Mouse (Mus musculus) stomach, embryonic 15.5 days (tissue): ENCODE data around the gene Zfp217. TPM values are rescaled to one million over a fixed set of nuclear protein-coding genes. Genes with fewer than 3 reads are reported as not detected.

Source experiments
- ATAC-seq: fragments of 200-750 bp; cut with Nextera tagmentation; 2 replicates; pipeline ENCODE4 v1.8.0; 2017; ENCODE audit warnings: low read depth, moderate number of reproducible peaks, moderate TSS enrichment; ENCODE audit not compliant: insufficient read depth, low FRiP score
- H3K27ac ChIP-seq: fragments of 300-500 bp; sonication (generic); 2 replicates; pipeline ENCODE4 v1.5.1; 2015; ENCODE audit warnings: mild to moderate bottlenecking, inconsistent platforms
- H3K27me3 ChIP-seq: fragments of 300-500 bp; sonication (generic); replicated peaks from 2 replicates; pipeline ENCODE4 v1.6.1; 2015; ENCODE audit warnings: inconsistent platforms
- H3K36me3 ChIP-seq: fragments of 300-500 bp; sonication (generic); 2 replicates; pipeline ENCODE4 v1.6.1; 2015; ENCODE audit warnings: inconsistent platforms
- H3K4me1 ChIP-seq: fragments of 300-500 bp; sonication (generic); 2 replicates; pipeline ENCODE4 v1.6.1; 2015; ENCODE audit warnings: inconsistent platforms
- H3K4me2 ChIP-seq: fragments of 300-500 bp; sonication (generic); 2 replicates; pipeline ENCODE4 v1.6.1; 2015; ENCODE audit warnings: mild to moderate bottlenecking, inconsistent platforms
- H3K4me3 ChIP-seq: fragments of 300-500 bp; sonication (generic); replicated peaks from 2 replicates; pipeline ENCODE4 v1.5.1; 2015; ENCODE audit warnings: inconsistent platforms
- H3K9ac ChIP-seq: fragments of 300-500 bp; sonication (generic); 2 replicates; pipeline ENCODE4 v1.6.1; 2015; ENCODE audit warnings: inconsistent platforms
- H3K9me3 ChIP-seq: fragments of 300-500 bp; sonication (generic); 2 replicates; pipeline ENCODE4 v1.6.1; 2016; ENCODE audit warnings: inconsistent platforms
- WGBS: fragments of 180-500 bp; shearing (Covaris S2); methylation state at CpG from one replicate; pipeline ENCODE4 v1.1.7; 2015; 5-methylcytosine and 5-hydroxymethylcytosine counted together
- polyA plus RNA-seq: library from polyadenylated mRNA; unstranded; fragments of >200 nt; fragmentation: Nextera tagmentation; extraction: Ambion mirVana; gene quantifications from 2 replicates; pipeline ENCODE4 v1.2.1, GENCODE M21; 2015

The Zfp217 gene
- polyA plus RNA-seq, 1 experiment from 2014 or later: 4.0 TPM

DNA sequence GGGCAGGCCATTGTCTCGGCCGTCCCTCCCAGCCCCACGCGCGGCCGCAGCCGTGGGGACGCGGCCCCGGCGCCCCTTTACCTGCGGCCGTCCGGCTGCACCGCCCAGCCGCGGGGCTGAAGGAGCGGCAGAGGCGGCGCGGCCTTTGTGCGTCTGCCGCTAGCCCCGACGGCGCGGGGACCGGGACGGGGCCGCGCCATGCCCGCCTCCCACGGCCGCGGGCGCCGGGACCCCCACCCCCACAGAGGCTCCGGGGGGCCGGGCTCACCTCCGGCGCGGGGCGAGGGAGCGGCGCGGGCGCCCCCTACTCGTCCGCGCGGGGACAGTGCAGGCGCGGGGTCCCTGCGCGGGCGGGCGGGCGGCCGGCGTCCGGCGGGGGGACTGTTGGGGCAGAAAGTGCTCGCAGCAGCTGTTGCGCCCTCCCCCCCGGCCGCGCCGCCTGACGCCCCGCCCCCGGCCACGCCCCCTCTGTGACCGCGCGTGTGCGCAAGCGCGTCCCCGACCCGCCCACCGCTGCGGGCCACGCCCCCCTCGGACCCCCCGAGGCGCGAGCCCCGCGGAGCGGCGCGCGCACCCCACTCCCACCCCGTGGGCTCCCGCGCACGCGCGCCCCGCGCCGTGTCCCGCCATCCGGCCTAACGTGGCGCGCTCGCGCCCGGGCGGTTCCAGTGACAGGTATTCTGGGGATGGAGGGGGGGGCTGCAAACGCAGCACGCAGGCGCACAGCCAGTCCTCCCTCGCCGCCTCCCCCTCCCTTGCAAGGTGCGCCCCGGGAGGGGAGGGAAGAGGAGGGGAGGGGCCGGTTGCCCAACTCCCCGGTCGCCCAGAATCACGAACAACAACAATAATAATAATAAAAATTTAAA lies 16.9 kb downstream of the Zfp217 start:
- Histone ChIP-seq H3K4me3 (peak overlapping the region; percentile 91), H3K36me3 (no peaks in the 10 kb centered on the region), H3K9ac (peak overlapping the region; percentile 90), H3K4me2 (peak overlapping the region; percentile 56), H3K4me1 (peaks cover 39% of the 10 kb centered on the region), H3K27ac (peak overlapping the region; percentile 95), H3K27me3 (no peaks in the 10 kb centered on the region), H3K9me3 (no peaks in the 10 kb centered on the region)
- WGBS: under 1% methylated on average over 91 of the region's 122 CpGs
- ATAC-seq: peak; percentile 85

DNA sequence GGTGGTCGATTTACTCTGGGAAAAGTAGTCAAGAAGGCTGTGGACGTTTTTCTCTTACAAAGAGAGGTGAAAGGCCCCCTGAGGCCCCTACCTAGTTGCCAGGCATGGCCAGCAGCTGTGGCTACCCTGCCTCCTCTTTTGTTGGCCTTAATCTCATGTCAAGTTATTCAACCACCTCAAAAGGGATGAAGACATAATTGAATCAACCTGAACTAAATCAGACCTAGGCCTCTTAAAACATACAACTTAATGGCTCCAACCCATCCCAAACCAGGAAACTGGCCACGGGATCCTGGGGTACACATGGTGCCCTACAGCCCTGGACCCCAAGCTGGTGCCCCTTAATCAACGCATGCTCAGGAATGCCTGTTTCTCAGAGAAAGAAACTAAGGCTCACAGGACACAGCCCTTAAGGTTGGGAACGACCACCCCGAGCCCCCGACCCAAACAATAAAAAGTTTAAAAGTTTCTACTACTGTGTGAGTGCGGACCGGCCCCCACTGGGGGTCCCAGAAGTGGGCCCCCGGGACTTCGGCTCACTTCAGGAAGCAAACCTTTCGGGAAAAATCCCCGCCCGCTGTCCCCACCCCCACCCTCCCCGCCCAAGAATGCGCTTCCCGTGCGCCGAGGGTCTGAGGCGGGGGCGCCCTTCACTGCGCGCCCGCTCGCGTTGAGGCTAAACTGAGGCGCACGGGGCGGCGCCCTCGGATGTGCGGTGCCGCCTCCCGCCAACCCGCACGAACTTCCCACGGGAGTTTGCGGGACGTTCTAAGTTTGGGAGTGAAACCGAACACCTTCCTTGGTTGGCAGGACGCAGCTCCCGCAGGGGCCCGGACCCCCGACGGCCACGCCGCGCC lies 17.8 kb downstream of the Zfp217 start:
- Histone ChIP-seq H3K36me3 (no peaks in the 10 kb centered on the region), H3K9ac (peak overlapping the region; percentile 90), H3K4me1 (peaks cover 39% of the 10 kb centered on the region), H3K27ac (peak overlapping the region; percentile 95), H3K27me3 (no peaks in the 10 kb centered on the region), H3K9me3 (no peaks in the 10 kb centered on the region), H3K4me2 (peak overlapping the region; percentile 56), H3K4me3 (peak overlapping the region; percentile 91)
- peak; percentile 3; the same call in 1 of the 2 replicates for ATAC-seq
- WGBS: under 1% methylated on average over 47 of the region's 48 CpGs

DNA sequence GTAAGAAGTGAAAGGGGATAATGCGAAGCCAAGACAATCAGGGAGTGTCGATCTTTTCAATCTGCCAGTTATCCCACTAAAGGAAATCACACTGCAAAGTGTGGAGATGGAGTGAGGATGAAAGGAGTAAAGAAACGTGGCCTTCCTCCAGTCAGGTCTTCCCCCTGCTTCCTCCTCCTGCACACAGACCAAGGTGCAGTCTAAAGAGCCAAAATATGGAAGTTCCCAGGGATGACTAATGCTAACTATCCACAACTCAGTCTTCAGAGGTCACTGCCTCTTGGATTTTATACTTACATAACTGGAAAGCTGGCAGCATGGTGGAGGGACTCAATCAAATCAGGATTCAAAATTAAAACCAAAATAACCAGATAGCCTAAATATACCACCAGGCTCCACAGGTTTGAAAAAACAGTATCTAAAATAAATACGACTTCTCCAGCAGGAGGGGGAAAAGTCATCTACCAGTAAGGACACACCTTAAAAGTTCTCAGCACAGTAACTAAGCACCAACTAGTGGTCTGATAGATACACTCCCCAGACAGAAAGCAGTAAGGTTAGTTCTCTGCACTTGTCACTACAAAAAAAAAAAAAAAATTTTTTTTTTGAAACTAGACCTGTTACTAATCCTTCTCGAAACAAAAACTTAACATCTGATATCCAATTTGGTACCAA lies 18.5 kb downstream of the Zfp217 start:
- Histone ChIP-seq H3K36me3 (no peaks in the 10 kb centered on the region), H3K9me3 (no peaks in the 10 kb centered on the region), H3K4me1 (peaks cover 33% of the 10 kb centered on the region), H3K27me3 (no peaks in the 10 kb centered on the region), H3K27ac (peak overlapping the region; percentile 95), H3K9ac (peak overlapping the region; percentile 90; the same call in 1 of the 2 replicates), H3K4me3 (peak overlapping the region; percentile 91), H3K4me2 (peak overlapping the region; percentile 56)
- no peak for ATAC-seq
- 23% methylated on average over 5 of the region's 5 CpGs for WGBS

DNA sequence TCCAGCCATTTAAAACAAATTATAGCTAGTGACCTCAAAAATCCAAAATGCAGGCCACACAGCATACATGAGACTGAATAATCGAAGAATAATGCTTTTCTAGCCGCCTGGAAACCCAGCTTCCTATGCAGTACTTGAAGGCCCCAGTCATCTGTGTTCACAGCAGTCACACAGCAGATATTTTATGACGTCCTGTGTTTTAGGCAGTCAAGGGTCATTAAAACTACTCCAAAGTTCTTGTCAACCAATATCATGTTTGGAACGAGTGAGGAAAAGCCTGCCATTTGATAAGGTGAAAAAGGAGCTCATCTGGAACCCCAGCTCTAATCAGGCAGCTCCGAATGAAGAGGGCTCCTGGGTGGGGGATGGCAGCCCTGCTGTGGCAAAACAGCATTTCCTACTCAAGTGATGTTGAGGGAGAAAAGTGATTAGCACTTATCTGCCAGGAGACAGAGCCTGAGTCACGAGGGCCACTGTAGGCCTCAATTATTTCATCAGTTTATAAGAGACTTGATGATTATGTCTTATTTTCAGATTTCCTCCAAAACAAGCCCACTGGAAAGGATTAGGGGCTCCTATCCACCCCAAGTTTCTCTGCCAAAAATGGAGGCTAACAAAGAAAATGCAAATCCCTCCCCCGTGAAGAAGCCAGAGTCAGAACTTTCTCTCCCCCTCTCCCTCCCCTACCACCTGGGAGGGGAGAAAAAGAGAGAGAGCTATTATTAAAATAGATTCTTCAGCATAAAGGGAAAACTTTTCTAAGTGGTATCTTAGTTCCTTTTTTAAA lies 19.2 kb downstream of the Zfp217 start:
- Histone ChIP-seq H3K9me3 (no peaks in the 10 kb centered on the region), H3K4me2 (peak overlapping the region; percentile 56), H3K9ac (no peak overlapping the region; the same call in 1 of the 2 replicates), H3K36me3 (no peaks in the 10 kb centered on the region), H3K27ac (peak overlapping the region; percentile 95; the same call in 1 of the 2 replicates), H3K4me3 (peak overlapping the region; percentile 91; the same call in 1 of the 2 replicates), H3K27me3 (no peaks in the 10 kb centered on the region), H3K4me1 (peaks cover 31% of the 10 kb centered on the region)
- no peak for ATAC-seq
- WGBS: 32% methylated on average over 7 of the region's 7 CpGs

DNA sequence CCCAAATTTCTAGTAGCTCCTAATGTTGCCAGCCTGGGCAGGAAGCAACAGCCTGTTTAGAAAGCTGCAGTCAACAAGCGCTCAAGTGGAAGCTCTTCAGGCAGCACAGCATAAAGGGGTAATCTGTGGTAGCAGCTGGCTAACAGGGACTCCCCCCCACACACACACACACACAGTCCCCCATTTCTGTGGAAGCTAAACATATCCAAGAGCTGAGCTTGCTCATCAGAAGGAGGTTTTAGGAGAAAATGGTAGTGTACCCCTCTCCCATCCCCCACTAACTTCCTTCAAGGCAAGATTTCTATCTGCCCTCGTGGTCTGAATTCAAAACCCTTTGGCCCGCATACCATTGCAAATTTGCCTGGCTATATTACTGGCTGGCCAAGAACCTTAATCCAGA lies 20.4 kb downstream of the Zfp217 start:
- Histone ChIP-seq H3K9ac (no peak overlapping the region), H3K9me3 (no peaks in the 10 kb centered on the region), H3K4me2 (0 out of 2 replicates have a peak overlapping the region, but pooled peaks have one; percentile 2), H3K4me3 (no peak overlapping the region), H3K36me3 (no peaks in the 10 kb centered on the region), H3K4me1 (peaks cover 29% of the 10 kb centered on the region), H3K27ac (no peak overlapping the region), H3K27me3 (no peaks in the 10 kb centered on the region)
- WGBS: 58% methylated on average over 3 of the region's 3 CpGs
- no peak for ATAC-seq

DNA sequence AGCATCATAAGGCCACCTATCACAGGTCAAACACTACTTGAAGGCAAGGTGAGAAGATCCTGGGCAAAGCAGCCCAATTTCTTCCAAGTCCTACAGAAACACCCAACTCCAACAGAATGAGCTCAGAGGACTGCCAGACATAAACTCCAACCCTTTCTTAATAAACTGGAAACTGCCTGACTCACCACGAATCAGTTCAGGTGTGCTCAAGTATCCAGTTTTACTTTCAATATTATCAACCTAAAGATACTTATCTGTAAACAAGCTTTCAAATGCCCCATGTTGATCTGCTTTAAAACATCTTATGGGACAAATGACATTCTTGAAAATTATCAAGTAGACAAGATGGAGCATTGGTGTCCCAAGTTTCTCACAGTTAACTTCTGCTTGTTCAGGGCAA lies 21.6 kb downstream of the Zfp217 start:
- no peaks in the 10 kb centered on the region for H3K36me3 ChIP-seq
- ATAC-seq: no peak
- no peak overlapping the region for H3K4me2 ChIP-seq
- H3K27ac ChIP-seq: no peak overlapping the region
- peaks cover 26% of the 10 kb centered on the region for H3K4me1 ChIP-seq
- H3K27me3 ChIP-seq: no peaks in the 10 kb centered on the region
- WGBS: 62% methylated on average over 1 of the region's 1 CpGs
- H3K9ac ChIP-seq: no peak overlapping the region
- no peaks in the 10 kb centered on the region for H3K9me3 ChIP-seq
- H3K4me3 ChIP-seq: no peak overlapping the region

DNA sequence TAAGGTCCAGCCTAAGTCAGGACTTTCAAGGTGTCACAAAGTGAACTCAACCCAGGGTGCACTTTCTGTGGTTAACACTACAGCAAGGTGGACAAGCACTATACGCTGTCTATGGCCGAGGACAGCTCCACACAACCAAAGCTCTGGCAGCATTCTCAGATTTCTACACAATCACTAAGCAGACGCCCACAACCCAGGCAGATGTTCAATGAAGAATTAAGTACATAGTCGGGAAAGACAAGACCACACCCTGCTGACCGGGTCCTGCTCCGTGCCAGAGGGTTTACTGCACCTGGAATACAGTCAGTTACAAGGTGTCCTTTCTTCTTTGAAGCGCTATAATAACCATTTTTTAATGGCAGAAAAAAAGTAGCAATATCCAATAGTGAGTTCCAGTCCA lies 25.7 kb downstream of the Zfp217 start:
- H3K4me1 ChIP-seq: peaks cover 9% of the 10 kb centered on the region
- no peak for ATAC-seq
- no peak overlapping the region for H3K4me3 ChIP-seq
- H3K9me3 ChIP-seq: no peaks in the 10 kb centered on the region
- H3K4me2 ChIP-seq: no peak overlapping the region
- H3K27me3 ChIP-seq: no peaks in the 10 kb centered on the region
- no peak overlapping the region for H3K9ac ChIP-seq
- 78% methylated on average over 7 of the region's 7 CpGs for WGBS
- no peak overlapping the region for H3K27ac ChIP-seq
- H3K36me3 ChIP-seq: peaks cover 31% of the 10 kb centered on the region

DNA sequence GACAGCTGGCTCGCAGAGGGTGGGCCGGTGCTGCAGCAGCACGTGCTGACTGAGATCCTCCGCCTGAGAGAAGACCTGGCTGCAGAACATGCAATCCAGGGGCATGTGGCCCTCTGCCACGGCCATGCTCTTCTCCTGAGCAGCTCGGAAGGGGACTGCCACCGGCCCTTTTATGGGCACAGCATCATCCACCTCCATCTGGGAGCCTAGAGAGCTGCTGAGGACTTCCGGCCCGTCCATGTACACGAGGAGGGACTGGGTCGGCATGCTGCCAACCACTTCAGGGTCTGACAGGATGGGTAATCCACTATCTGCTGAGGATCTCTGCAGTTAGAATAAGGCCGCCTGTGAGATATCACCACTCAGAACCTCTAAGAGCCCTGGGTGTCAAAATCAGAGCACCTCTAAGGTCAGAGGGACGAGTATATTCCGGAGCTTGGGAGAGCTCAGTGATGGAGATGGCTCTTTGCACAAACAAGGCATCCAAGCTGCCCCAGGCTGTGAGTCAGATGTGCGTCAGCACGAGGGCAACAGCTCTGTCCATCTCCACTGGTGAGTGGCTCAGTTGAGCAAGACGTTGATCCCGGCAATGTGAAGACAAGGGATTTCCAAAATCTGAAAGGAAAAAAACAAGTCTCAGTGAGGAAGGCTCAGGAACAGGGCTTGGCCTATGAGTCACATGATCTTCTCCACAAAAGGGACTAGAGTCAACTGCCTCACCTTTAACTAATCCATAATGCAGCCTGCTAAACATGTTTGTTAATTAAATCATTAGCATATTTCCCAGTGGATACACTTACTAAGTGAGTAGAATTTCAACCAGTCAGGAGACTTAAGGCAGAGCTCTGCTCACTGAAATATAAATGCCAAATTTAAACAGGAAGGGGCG lies 27.5 kb downstream of the Zfp217 start:
- WGBS: 86% methylated on average over 19 of the region's 19 CpGs
- peaks cover 7% of the 10 kb centered on the region; the same call in 1 of the 2 replicates for H3K4me1 ChIP-seq
- H3K9ac ChIP-seq: no peak overlapping the region
- no peaks in the 10 kb centered on the region for H3K9me3 ChIP-seq
- H3K27ac ChIP-seq: no peak overlapping the region
- no peaks in the 10 kb centered on the region for H3K27me3 ChIP-seq
- ATAC-seq: no peak
- no peak overlapping the region for H3K4me3 ChIP-seq
- peaks cover 32% of the 10 kb centered on the region for H3K36me3 ChIP-seq
- H3K4me2 ChIP-seq: no peak overlapping the region

DNA sequence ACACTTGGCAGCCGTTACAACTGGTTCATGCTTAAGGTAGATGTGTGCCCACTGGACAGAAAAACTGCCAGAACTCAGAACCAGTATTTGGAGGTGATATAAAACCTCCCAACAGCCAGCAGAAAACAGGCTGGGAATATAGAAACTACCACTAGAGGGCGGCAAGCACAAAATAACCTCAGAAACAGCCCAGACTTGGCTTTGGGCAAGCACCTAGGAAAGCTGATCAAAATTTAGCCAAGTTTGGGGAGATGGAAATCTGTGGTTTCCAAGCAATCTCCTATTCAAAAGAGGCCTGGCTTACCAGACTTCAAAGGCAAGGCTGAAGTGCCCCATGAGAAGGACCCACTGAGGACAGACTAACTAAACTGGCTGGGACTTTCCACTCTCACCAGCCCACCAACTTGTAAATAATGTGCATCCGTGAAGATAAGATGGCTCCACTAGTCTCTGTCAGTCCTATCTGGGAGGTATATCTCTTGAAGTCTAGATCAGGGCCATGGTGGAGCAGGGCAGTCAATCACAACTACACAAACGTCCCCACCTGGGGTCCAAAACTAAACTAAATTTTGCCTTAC lies 31.1 kb downstream of the Zfp217 start:
- no peak for ATAC-seq
- Histone ChIP-seq H3K4me1 (peaks cover 7% of the 10 kb centered on the region; the same call in 1 of the 2 replicates), H3K27me3 (no peaks in the 10 kb centered on the region), H3K27ac (no peak overlapping the region), H3K4me2 (no peak overlapping the region), H3K4me3 (no peak overlapping the region), H3K9ac (no peak overlapping the region), H3K9me3 (no peaks in the 10 kb centered on the region), H3K36me3 (peaks cover 64% of the 10 kb centered on the region)
- WGBS: 35% methylated on average over 4 of the region's 4 CpGs

DNA sequence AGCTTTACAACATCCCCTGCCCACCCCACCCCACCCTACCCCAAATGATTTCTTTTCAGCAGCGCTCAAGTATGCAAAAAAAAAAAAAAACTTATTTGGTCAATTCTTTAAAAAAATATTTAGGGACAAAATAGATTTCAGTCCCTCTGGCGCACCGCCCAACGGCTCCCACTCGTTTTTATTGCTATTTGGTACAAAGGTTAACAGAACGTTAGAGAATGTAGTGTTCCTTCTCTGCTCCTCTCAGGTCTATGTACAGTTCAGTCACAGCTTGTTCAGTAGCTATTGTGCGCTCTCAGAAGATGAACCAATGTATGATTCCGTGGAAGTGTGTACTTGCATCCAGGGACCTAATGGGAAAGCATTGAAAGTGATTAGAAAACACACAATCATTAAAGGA lies 37.6 kb downstream of the Zfp217 start:
- no peaks in the 10 kb centered on the region for H3K9me3 ChIP-seq
- peaks cover 46% of the 10 kb centered on the region for H3K36me3 ChIP-seq
- 76% methylated on average over 8 of the region's 8 CpGs for WGBS
- H3K4me3 ChIP-seq: no peak overlapping the region
- no peak overlapping the region for H3K9ac ChIP-seq
- no peak overlapping the region for H3K27ac ChIP-seq
- ATAC-seq: no peak
- 0 out of 2 replicates have a peak, but pooled peaks cover 4% of the 10 kb centered on the region for H3K4me1 ChIP-seq
- H3K27me3 ChIP-seq: no peaks in the 10 kb centered on the region
- no peak overlapping the region for H3K4me2 ChIP-seq
